Mouse (Mus musculus) G1E (cell line): ENCODE results near the gene Ift172.

Experiments used
- CTCF ChIP-seq: IDR thresholded peaks from 2 replicates; pipeline ENCODE4 v1.5.1; 2012; ENCODE audit warnings: low read depth, low read length, inconsistent platforms, mixed read lengths
- GATA1 ChIP-seq: IDR thresholded peaks from 2 replicates; pipeline ENCODE4 v1.6.1; 2012; ENCODE audit warnings: borderline replicate concordance, low read length, inconsistent platforms, mixed read lengths
- GATA2 ChIP-seq: IDR thresholded peaks from 2 replicates; pipeline ENCODE4 v1.6.1; 2012; ENCODE audit warnings: low read depth, low read length, inconsistent platforms, borderline replicate concordance

DNA sequence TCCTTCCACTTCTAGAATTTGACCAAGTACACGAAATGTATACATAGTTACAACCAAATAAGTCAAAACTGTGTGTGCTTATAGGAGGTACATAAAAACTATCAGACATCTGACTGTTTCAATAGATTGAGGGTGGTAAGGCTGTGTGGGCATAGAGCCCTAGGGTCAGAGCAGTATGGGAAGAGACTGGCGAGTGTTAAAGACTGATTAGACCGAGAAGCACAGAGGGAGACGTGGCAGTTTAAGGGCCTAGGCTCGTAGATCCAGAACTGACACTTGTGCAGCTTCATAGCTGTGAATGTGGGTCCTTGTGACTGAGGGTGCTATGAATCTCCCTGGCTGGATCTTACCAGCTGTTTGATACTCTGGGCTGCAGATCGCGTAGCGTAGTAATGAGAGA lies 36.0 kb downstream of the Ift172 start:
- TF ChIP-seq GATA2 = no peak
- no peak for TF ChIP-seq CTCF
- TF ChIP-seq GATA1 = no peak
